Mouse (Mus musculus) C2C12 (cell line): ENCODE results near the gene Ccdc138. TPM values are rescaled to one million over a fixed set of nuclear protein-coding genes. Genes with fewer than 3 reads are reported as not detected.
"Not testable (repeated sequence)": the region's sequence is repeated elsewhere in the genome, so short reads cannot be mapped to it uniquely, and the experiment has no call there.

Experiments
- H3K27me3 ChIP-seq: one replicate; pipeline ENCODE4 v1.6.1; 2011; ENCODE audit not compliant: control insufficient read depth, insufficient read depth, insufficient read length
- H3K36me3 ChIP-seq: one replicate; pipeline ENCODE4 v1.6.1; 2011; ENCODE audit not compliant: control insufficient read depth, insufficient read depth
- H3K4me3 ChIP-seq: one replicate; pipeline ENCODE4 v1.5.1; 2011; ENCODE audit warnings: mild to moderate bottlenecking, control low read depth; ENCODE audit not compliant: poor library complexity, insufficient read depth, severe bottlenecking
- H3K79me2 ChIP-seq: one replicate; pipeline ENCODE4 v1.6.1; 2011; ENCODE audit not compliant: control insufficient read depth, insufficient read depth
- H3K79me3 ChIP-seq: one replicate; pipeline ENCODE4 v1.6.1; 2011; ENCODE audit warnings: low read depth, control low read depth
- H3ac ChIP-seq: one replicate; pipeline ENCODE3; 2011; ENCODE audit warnings: low read depth; ENCODE audit not compliant: control insufficient read depth, insufficient read length
- CEBPB ChIP-seq: IDR thresholded peaks from one replicate; pipeline ENCODE4 v1.6.1; 2011; ENCODE audit warnings: low read depth, mild to moderate bottlenecking, control low read depth, moderate library complexity
- CTCF ChIP-seq: IDR thresholded peaks from one replicate; pipeline ENCODE4 v1.5.1; 2011; ENCODE audit not compliant: control insufficient read depth, insufficient read depth, insufficient read length
- FOSL1 ChIP-seq: IDR thresholded peaks from one replicate; pipeline ENCODE4 v1.8.0; 2011; ENCODE audit warnings: mild to moderate bottlenecking, low read length; ENCODE audit not compliant: poor library complexity, insufficient read depth, severe bottlenecking
- MAX ChIP-seq: IDR thresholded peaks from one replicate; pipeline ENCODE4 v1.6.1; 2011; ENCODE audit warnings: mild to moderate bottlenecking, control low read depth
- MYOD1 ChIP-seq: IDR thresholded peaks from one replicate; pipeline ENCODE4 v1.6.1; 2011; ENCODE audit warnings: low read depth; ENCODE audit not compliant: control insufficient read depth, insufficient read length
- MYOG ChIP-seq: IDR thresholded peaks from one replicate; pipeline ENCODE4 v1.6.1; 2011; ENCODE audit not compliant: control insufficient read depth, insufficient read length; ENCODE audit errors: extremely low read depth
- USF1 ChIP-seq: IDR thresholded peaks from one replicate; pipeline ENCODE4 v1.6.1; 2011; ENCODE audit warnings: low read depth, mild to moderate bottlenecking, control low read depth, moderate library complexity
- polyA plus RNA-seq: library from polyadenylated mRNA; unstranded; fragments of >200 nt; fragmentation: generic; extraction: Trizol; gene quantifications from one replicate; pipeline ENCODE4 v1.2.1, GENCODE M21; 2012; ENCODE audit warnings: missing spikeins

Gene Ccdc138
- polyA plus RNA-seq, 1 experiment: 0.91 TPM

GRCm38 (mm10) chr10:58529358-58529757, 31.6 kb downstream of the Ccdc138 start:
- TF ChIP-seq MYOG: no peak
- TF ChIP-seq MAX: no peak
- no peak for TF ChIP-seq CTCF
- TF ChIP-seq CEBPB: no peak
- no peak for TF ChIP-seq USF1
- TF ChIP-seq FOSL1: no peak
- TF ChIP-seq MYOD1: no peak
- Histone ChIP-seq H3K36me3 (peaks cover 10% of the 10 kb centered on the region), H3K27me3 (no peaks in the 10 kb centered on the region), H3K4me3 (no peak overlapping the region), H3ac (no peak overlapping the region), H3K79me3 (no peaks in the 10 kb centered on the region), H3K79me2 (no peaks in the 10 kb centered on the region)

GRCm38 (mm10) chr10:58530896-58531790, 33.4 kb downstream of the Ccdc138 start:
- TF ChIP-seq MAX (no peak), MYOG (no peak), CTCF (no peak), USF1 (no peak), FOSL1 (no peak), MYOD1 (no peak), CEBPB (no peak)
- Histone ChIP-seq H3ac (no peak overlapping the region), H3K4me3 (no peak overlapping the region), H3K79me2 (no peaks in the 10 kb centered on the region), H3K79me3 (no peaks in the 10 kb centered on the region), H3K36me3 (peaks cover 10% of the 10 kb centered on the region), H3K27me3 (no peaks in the 10 kb centered on the region)

- Histone ChIP-seq H3ac (no peak overlapping the region), H3K79me2 (no peaks in the 10 kb centered on the region), H3K36me3 (peaks cover 10% of the 10 kb centered on the region), H3K4me3 (no peak overlapping the region), H3K27me3 (no peaks in the 10 kb centered on the region), H3K79me3 (no peaks in the 10 kb centered on the region)
- TF ChIP-seq CTCF (no peak), USF1 (no peak), CEBPB (no peak), FOSL1 (no peak), MYOD1 (no peak), MAX (no peak), MYOG (no peak)
Measured at GRCm38 (mm10) chr10:58532177-58532576, 34.4 kb downstream of the Ccdc138 start.

- H3K27me3 ChIP-seq, H3K4me3 ChIP-seq, H3ac ChIP-seq, H3K79me2 ChIP-seq, H3K79me3 ChIP-seq: not testable (repeated sequence)
- H3K36me3 ChIP-seq: peaks cover 15% of the 10 kb centered on the region
Measured at GRCm38 (mm10) chr10:58536276-58536675, 38.5 kb downstream of the Ccdc138 start.

- TF ChIP-seq MYOD1 (no peak), MAX (no peak), MYOG (no peak), CEBPB (no peak), USF1 (no peak), CTCF (no peak), FOSL1 (no peak)
- Histone ChIP-seq H3K4me3 (no peak overlapping the region), H3K79me3 (no peaks in the 10 kb centered on the region), H3K27me3 (no peaks in the 10 kb centered on the region), H3K79me2 (no peaks in the 10 kb centered on the region), H3K36me3 (peaks cover 15% of the 10 kb centered on the region), H3ac (no peak overlapping the region)
Measured at GRCm38 (mm10) chr10:58540613-58541012, 42.9 kb downstream of the Ccdc138 start.

GRCm38 (mm10) chr10:58548739-58549138, 51.0 kb downstream of the Ccdc138 start:
- no peak for TF ChIP-seq USF1
- no peak for TF ChIP-seq MYOD1
- TF ChIP-seq MYOG: no peak
- no peak for TF ChIP-seq CEBPB
- TF ChIP-seq MAX: no peak
- TF ChIP-seq CTCF: no peak
- TF ChIP-seq FOSL1: no peak
- H3K27me3 ChIP-seq: no peaks in the 10 kb centered on the region
- H3K79me2 ChIP-seq: no peaks in the 10 kb centered on the region
- no peak overlapping the region for H3K4me3 ChIP-seq
- H3ac ChIP-seq: no peak overlapping the region
- H3K36me3 ChIP-seq: no peaks in the 10 kb centered on the region
- H3K79me3 ChIP-seq: no peaks in the 10 kb centered on the region
